Mouse (Mus musculus): ENCODE measurements around the gene Pdia3. TPM values are rescaled to one million over a fixed set of nuclear protein-coding genes. Genes with fewer than 3 reads are reported as not detected.

Gene Pdia3
- polyA plus RNA-seq, 1 experiment from 2014 or later: 617 TPM

GRCm38 (mm10) chr2:121439746-121440145 is 26.2 kb downstream of the Pdia3 start:
- Histone ChIP-seq H3K4me3 (ENCODE audit: low read depth, low read length) (no peak overlapping the region), H3K27me3 (ENCODE audit: control insufficient read depth, insufficient read depth, low read length) (no peaks in the 10 kb centered on the region), H3K27ac (replicated peaks) (no peak overlapping the region), H3K36me3 (ENCODE audit: control insufficient read depth, insufficient read depth, low read length) (peaks cover 6% of the 10 kb centered on the region; the same call in 1 of the 2 replicates), H3K4me2 (replicated peaks; ENCODE audit: low read depth) (no peak overlapping the region), H3K9me3 (ENCODE audit: control insufficient read depth, low read length) (no peaks in the 10 kb centered on the region), H3K4me1 (replicated peaks; ENCODE audit: control insufficient read depth, insufficient read depth) (0 out of 2 replicates have a peak, but pooled peaks cover 5% of the 10 kb centered on the region), H3K9ac (ENCODE audit: low read length) (no peak overlapping the region)
- DNase-seq (ENCODE audit: low spot score) (no peak), ATAC-seq (ENCODE audit: low FRiP score, low TSS enrichment) (no peak)
- 67% methylated on average over 4 of the region's 4 CpGs for whole genome bisulfite sequencing
- TF ChIP-seq EP300 (optimal IDR thresholded peaks at IDR 0.05) (no peak), CTCF (IDR thresholded peaks at IDR 0.05; ENCODE audit: low read depth) (no peak)

GRCm38 (mm10) chr2:121440834-121441605 is 27.4 kb downstream of the Pdia3 start:
- no peak overlapping the region for H3K4me2 ChIP-seq (replicated peaks; ENCODE audit: low read depth)
- DNase-seq (ENCODE audit: low spot score) (no peak), ATAC-seq (ENCODE audit: low FRiP score, low TSS enrichment) (no peak)
- no peaks in the 10 kb centered on the region for H3K27me3 ChIP-seq (ENCODE audit: control insufficient read depth, insufficient read depth, low read length)
- H3K27ac ChIP-seq (replicated peaks): no peak overlapping the region
- H3K9ac ChIP-seq (ENCODE audit: low read length): no peak overlapping the region
- 53% methylated on average over 5 of the region's 5 CpGs for WGBS
- H3K4me1 ChIP-seq (replicated peaks; ENCODE audit: control insufficient read depth, insufficient read depth): 0 out of 2 replicates have a peak, but pooled peaks cover 5% of the 10 kb centered on the region
- H3K36me3 ChIP-seq (ENCODE audit: control insufficient read depth, insufficient read depth, low read length): peaks cover 6% of the 10 kb centered on the region; the same call in 1 of the 2 replicates
- TF ChIP-seq CTCF (IDR thresholded peaks at IDR 0.05; ENCODE audit: low read depth) (no peak), EP300 (optimal IDR thresholded peaks at IDR 0.05) (no peak)
- H3K4me3 ChIP-seq (ENCODE audit: low read depth, low read length): no peak overlapping the region
- H3K9me3 ChIP-seq (ENCODE audit: control insufficient read depth, low read length): no peaks in the 10 kb centered on the region

GRCm38 (mm10) chr2:121441800-121442199 is 28.2 kb downstream of the Pdia3 start:
- peak overlapping the region; percentile 58 for H3K9ac ChIP-seq (ENCODE audit: low read length)

GRCm38 (mm10) chr2:121442259-121443067 is 28.9 kb downstream of the Pdia3 start:
- peak overlapping the region; percentile 63; the same call in 1 of the 2 replicates for H3K27ac ChIP-seq (replicated peaks)
- ATAC-seq (ENCODE audit: low FRiP score, low TSS enrichment) (peak; percentile 92), DNase-seq (ENCODE audit: low spot score) (peak; percentile 94)
- peaks cover 6% of the 10 kb centered on the region; the same call in 1 of the 2 replicates for H3K36me3 ChIP-seq (ENCODE audit: control insufficient read depth, insufficient read depth, low read length)
- H3K9me3 ChIP-seq (ENCODE audit: control insufficient read depth, low read length): no peaks in the 10 kb centered on the region
- H3K27me3 ChIP-seq (ENCODE audit: control insufficient read depth, insufficient read depth, low read length): no peaks in the 10 kb centered on the region
- peak overlapping the region; percentile 58 for H3K9ac ChIP-seq (ENCODE audit: low read length)
- TF ChIP-seq EP300 (optimal IDR thresholded peaks at IDR 0.05) (no peak), CTCF (IDR thresholded peaks at IDR 0.05; ENCODE audit: low read depth) (no peak)
- peak overlapping the region; percentile 41 for H3K4me3 ChIP-seq (ENCODE audit: low read depth, low read length)
- H3K4me1 ChIP-seq (replicated peaks; ENCODE audit: control insufficient read depth, insufficient read depth): 0 out of 2 replicates have a peak, but pooled peaks cover 5% of the 10 kb centered on the region
- WGBS: 2% methylated on average over 30 of the region's 30 CpGs
- peak overlapping the region; percentile 91 for H3K4me2 ChIP-seq (replicated peaks; ENCODE audit: low read depth)

More at GRCm38 (mm10) chr2:121441800-121442199, 28.2 kb downstream of the Pdia3 start:
- TF ChIP-seq CTCF (IDR thresholded peaks at IDR 0.05; ENCODE audit: low read depth) (no peak), EP300 (optimal IDR thresholded peaks at IDR 0.05) (no peak)
- peak; percentile 27; the same call in 1 of the 2 replicates for ATAC-seq (ENCODE audit: low FRiP score, low TSS enrichment)
- no peak overlapping the region for H3K27ac ChIP-seq (replicated peaks)
- H3K4me1 ChIP-seq (replicated peaks; ENCODE audit: control insufficient read depth, insufficient read depth): 0 out of 2 replicates have a peak, but pooled peaks cover 5% of the 10 kb centered on the region
- peaks cover 6% of the 10 kb centered on the region; the same call in 1 of the 2 replicates for H3K36me3 ChIP-seq (ENCODE audit: control insufficient read depth, insufficient read depth, low read length)
- H3K27me3 ChIP-seq (ENCODE audit: control insufficient read depth, insufficient read depth, low read length): no peaks in the 10 kb centered on the region
- no peak for DNase-seq (ENCODE audit: low spot score)
- peak overlapping the region; percentile 41 for H3K4me3 ChIP-seq (ENCODE audit: low read depth, low read length)
- H3K4me2 ChIP-seq (replicated peaks; ENCODE audit: low read depth): peak overlapping the region; percentile 91
- WGBS: 9% methylated on average over 11 of the region's 11 CpGs
- H3K9me3 ChIP-seq (ENCODE audit: control insufficient read depth, low read length): no peaks in the 10 kb centered on the region

- H3K4me3 ChIP-seq (ENCODE audit: low read depth, low read length): peak overlapping the region; percentile 41
- WGBS: 10% methylated on average over 8 of the region's 8 CpGs
- no peaks in the 10 kb centered on the region for H3K27me3 ChIP-seq (ENCODE audit: control insufficient read depth, insufficient read depth, low read length)
- H3K9me3 ChIP-seq (ENCODE audit: control insufficient read depth, low read length): no peaks in the 10 kb centered on the region
- TF ChIP-seq EP300 (optimal IDR thresholded peaks at IDR 0.05): no peak
- TF ChIP-seq CTCF (IDR thresholded peaks at IDR 0.05; ENCODE audit: low read depth): no peak
- H3K36me3 ChIP-seq (ENCODE audit: control insufficient read depth, insufficient read depth, low read length): peaks cover 6% of the 10 kb centered on the region; the same call in 1 of the 2 replicates
- ATAC-seq (ENCODE audit: low FRiP score, low TSS enrichment) (no peak; the same call in 1 of the 2 replicates), DNase-seq (ENCODE audit: low spot score) (peak; percentile 48)
- H3K9ac ChIP-seq (ENCODE audit: low read length): peak overlapping the region; percentile 58
- 0 out of 2 replicates have a peak, but pooled peaks cover 5% of the 10 kb centered on the region for H3K4me1 ChIP-seq (replicated peaks; ENCODE audit: control insufficient read depth, insufficient read depth)
- H3K4me2 ChIP-seq (replicated peaks; ENCODE audit: low read depth): peak overlapping the region; percentile 91
- H3K27ac ChIP-seq (replicated peaks): peak overlapping the region; percentile 63; the same call in 1 of the 2 replicates
Observed at GRCm38 (mm10) chr2:121443068-121443349, 29.4 kb downstream of the Pdia3 start.
